Mouse (Mus musculus) lung, embryonic 15.5 days (tissue): Measurements from ENCODE around the gene 2310022A10Rik. TPM values are rescaled to one million over a fixed set of nuclear protein-coding genes. Genes with fewer than 3 reads are reported as not detected.

Experiments used
- ATAC-seq: fragments of 200-750 bp; cut with Nextera tagmentation; 2 replicates; pipeline ENCODE4 v1.8.0; 2017; ENCODE audit warnings: moderate number of reproducible peaks, borderline replicate concordance; ENCODE audit not compliant: low FRiP score, low TSS enrichment; ENCODE audit errors: extremely low read depth
- H3K27ac ChIP-seq: fragments of 300-500 bp; sonication (generic); 2 replicates; pipeline ENCODE4 v1.5.1; 2015; ENCODE audit warnings: moderate library complexity, mild to moderate bottlenecking, inconsistent platforms
- H3K27me3 ChIP-seq: fragments of 300-500 bp; sonication (generic); 2 replicates; pipeline ENCODE4 v1.6.1; 2015; ENCODE audit warnings: inconsistent platforms
- H3K36me3 ChIP-seq: fragments of 300-500 bp; sonication (generic); 2 replicates; pipeline ENCODE4 v1.6.1; 2015; ENCODE audit warnings: inconsistent platforms
- H3K4me1 ChIP-seq: fragments of 300-500 bp; sonication (generic); 2 replicates; pipeline ENCODE4 v1.6.1; 2015; ENCODE audit warnings: inconsistent platforms
- H3K4me2 ChIP-seq: fragments of 300-500 bp; sonication (generic); 2 replicates; pipeline ENCODE4 v1.6.1; 2015; ENCODE audit warnings: inconsistent platforms, mild to moderate bottlenecking, moderate library complexity
- H3K4me3 ChIP-seq: fragments of 300-500 bp; sonication (generic); 2 replicates; pipeline ENCODE4 v1.5.1; 2015; ENCODE audit warnings: mild to moderate bottlenecking, inconsistent platforms
- H3K9ac ChIP-seq: fragments of 300-500 bp; sonication (generic); 2 replicates; pipeline ENCODE4 v1.6.1; 2015; ENCODE audit warnings: inconsistent platforms
- H3K9me3 ChIP-seq: fragments of 300-500 bp; sonication (generic); 2 replicates; pipeline ENCODE4 v1.6.1; 2016; ENCODE audit warnings: inconsistent platforms
- WGBS: fragments of 180-500 bp; shearing (Covaris S2); methylation state at CpG from one replicate; pipeline ENCODE4 v1.1.7; 2015; 5-methylcytosine and 5-hydroxymethylcytosine counted together
- polyA plus RNA-seq: library from polyadenylated mRNA; unstranded; fragments of >200 nt; fragmentation: Nextera tagmentation; extraction: Ambion mirVana; gene quantifications from 2 replicates; pipeline ENCODE4 v1.2.1, GENCODE M21; 2015

Gene 2310022A10Rik
- polyA plus RNA-seq = 24.0 and 24.8 TPM in 2 replicates

- peak; percentile 99 for ATAC-seq
- Histone ChIP-seq H3K36me3 (no peaks in the 10 kb centered on the region), H3K4me2 (peak within 1 kb of the TSS; percentile 77), H3K27ac (no peak within 1 kb of the TSS), H3K9me3 (no peaks in the 10 kb centered on the region), H3K4me3 (peak within 1 kb of the TSS; percentile 68), H3K27me3 (no peaks in the 10 kb centered on the region), H3K4me1 (peaks cover 18% of the 10 kb centered on the region), H3K9ac (peak within 1 kb of the TSS; percentile 71)
- WGBS = under 1% methylated on average over 41 of the region's 41 CpGs
Measured at GRCm38 (mm10) chr7:27552931-27553513, at the start of gene 2310022A10Rik, which contains the start of gene Pld3. Gene 2310022A10Rik (plus strand): TSS chr7:27553233. Gene Pld3 (minus strand): TSS chr7:27553218.

GRCm38 (mm10) chr7:27506765-27507370 lies 46.2 kb upstream of the 2310022A10Rik start:
- H3K4me2 ChIP-seq = peak overlapping the region; percentile 67
- no peak for ATAC-seq
- H3K27me3 ChIP-seq = no peaks in the 10 kb centered on the region
- no peaks in the 10 kb centered on the region for H3K9me3 ChIP-seq
- WGBS = 31% methylated on average over 9 of the region's 9 CpGs
- peak overlapping the region; percentile 100 for H3K27ac ChIP-seq
- peak overlapping the region; percentile 56 for H3K4me3 ChIP-seq
- peak overlapping the region; percentile 60; the same call in 1 of the 2 replicates for H3K9ac ChIP-seq
- no peaks in the 10 kb centered on the region for H3K36me3 ChIP-seq
- peaks cover 17% of the 10 kb centered on the region for H3K4me1 ChIP-seq

- peak overlapping the region; percentile 67 for H3K4me2 ChIP-seq
- no peaks in the 10 kb centered on the region for H3K27me3 ChIP-seq
- H3K4me3 ChIP-seq = peak overlapping the region; percentile 56
- H3K4me1 ChIP-seq = peaks cover 17% of the 10 kb centered on the region
- no peaks in the 10 kb centered on the region for H3K36me3 ChIP-seq
- under 1% methylated on average over 54 of the region's 54 CpGs for WGBS
- H3K9me3 ChIP-seq = no peaks in the 10 kb centered on the region
- H3K9ac ChIP-seq = peak overlapping the region; percentile 60
- peak overlapping the region; percentile 100 for H3K27ac ChIP-seq
- peak; percentile 92 for ATAC-seq
Measured at GRCm38 (mm10) chr7:27507711-27508647, 45.1 kb upstream of the 2310022A10Rik start.

GRCm38 (mm10) chr7:27508648-27509005 lies 44.4 kb upstream of the 2310022A10Rik start:
- no peaks in the 10 kb centered on the region for H3K36me3 ChIP-seq
- peak; percentile 74 for ATAC-seq
- peak overlapping the region; percentile 100 for H3K27ac ChIP-seq
- H3K4me1 ChIP-seq = peaks cover 17% of the 10 kb centered on the region
- WGBS = 14% methylated on average over 6 of the region's 6 CpGs
- H3K4me2 ChIP-seq = peak overlapping the region; percentile 67
- H3K4me3 ChIP-seq = peak overlapping the region; percentile 56
- H3K27me3 ChIP-seq = no peaks in the 10 kb centered on the region
- peak overlapping the region; percentile 27; the same call in 1 of the 2 replicates for H3K9ac ChIP-seq
- H3K9me3 ChIP-seq = no peaks in the 10 kb centered on the region

- Histone ChIP-seq H3K27ac (no peak overlapping the region), H3K4me2 (no peak overlapping the region), H3K27me3 (no peaks in the 10 kb centered on the region), H3K9ac (no peak overlapping the region), H3K4me1 (peaks cover 17% of the 10 kb centered on the region), H3K9me3 (no peaks in the 10 kb centered on the region), H3K36me3 (no peaks in the 10 kb centered on the region), H3K4me3 (no peak overlapping the region)
- no peak for ATAC-seq
- WGBS = 88% methylated on average over 2 of the region's 2 CpGs
Measured at GRCm38 (mm10) chr7:27510809-27511208, 42.2 kb upstream of the 2310022A10Rik start.

- WGBS = 67% methylated on average over 9 of the region's 9 CpGs
- no peak for ATAC-seq
- Histone ChIP-seq H3K27me3 (no peaks in the 10 kb centered on the region), H3K27ac (no peak overlapping the region), H3K4me2 (no peak overlapping the region), H3K4me3 (no peak overlapping the region), H3K4me1 (no peaks in the 10 kb centered on the region), H3K9me3 (no peaks in the 10 kb centered on the region), H3K36me3 (0 out of 2 replicates have a peak, but pooled peaks cover 3% of the 10 kb centered on the region), H3K9ac (no peak overlapping the region)
Measured at GRCm38 (mm10) chr7:27514961-27515360, 38.1 kb upstream of the 2310022A10Rik start.

GRCm38 (mm10) chr7:27518314-27518713 lies 34.7 kb upstream of the 2310022A10Rik start:
- no peaks in the 10 kb centered on the region for H3K4me1 ChIP-seq
- 0 out of 2 replicates have a peak, but pooled peaks cover 3% of the 10 kb centered on the region for H3K36me3 ChIP-seq
- H3K27me3 ChIP-seq = no peaks in the 10 kb centered on the region
- 83% methylated on average over 9 of the region's 9 CpGs for WGBS
- no peak overlapping the region for H3K27ac ChIP-seq
- H3K4me2 ChIP-seq = no peak overlapping the region
- H3K9ac ChIP-seq = no peak overlapping the region
- ATAC-seq = no peak
- H3K4me3 ChIP-seq = no peak overlapping the region
- no peaks in the 10 kb centered on the region for H3K9me3 ChIP-seq

- no peak overlapping the region for H3K27ac ChIP-seq
- no peak overlapping the region for H3K9ac ChIP-seq
- no peaks in the 10 kb centered on the region for H3K9me3 ChIP-seq
- H3K4me1 ChIP-seq = no peaks in the 10 kb centered on the region
- 0 out of 2 replicates have a peak, but pooled peaks cover 3% of the 10 kb centered on the region for H3K36me3 ChIP-seq
- ATAC-seq = no peak
- no peaks in the 10 kb centered on the region for H3K27me3 ChIP-seq
- no peak overlapping the region for H3K4me3 ChIP-seq
- no peak overlapping the region for H3K4me2 ChIP-seq
Measured at GRCm38 (mm10) chr7:27520104-27520503, 32.9 kb upstream of the 2310022A10Rik start.

- no peak overlapping the region for H3K27ac ChIP-seq
- 40% methylated on average over 1 of the region's 1 CpGs for WGBS
- H3K4me2 ChIP-seq = no peak overlapping the region
- no peak overlapping the region for H3K9ac ChIP-seq
- H3K36me3 ChIP-seq = 0 out of 2 replicates have a peak, but pooled peaks cover 3% of the 10 kb centered on the region
- no peaks in the 10 kb centered on the region for H3K4me1 ChIP-seq
- ATAC-seq = no peak
- H3K9me3 ChIP-seq = no peaks in the 10 kb centered on the region
- H3K4me3 ChIP-seq = no peak overlapping the region
- H3K27me3 ChIP-seq = no peaks in the 10 kb centered on the region
Measured at GRCm38 (mm10) chr7:27520599-27520998, 32.4 kb upstream of the 2310022A10Rik start.

GRCm38 (mm10) chr7:27522967-27523366 lies 30.1 kb upstream of the 2310022A10Rik start, which contains the start of gene Hipk4:
Gene Hipk4 (plus strand): TSS chr7:27523267.
- 46% methylated on average over 5 of the region's 5 CpGs for WGBS
- ATAC-seq = no peak
- H3K36me3 ChIP-seq = no peaks in the 10 kb centered on the region
- no peaks in the 10 kb centered on the region for H3K27me3 ChIP-seq
- no peaks in the 10 kb centered on the region for H3K9me3 ChIP-seq
- no peaks in the 10 kb centered on the region for H3K4me1 ChIP-seq
- no peak within 1 kb of the TSS for H3K4me2 ChIP-seq
- no peak within 1 kb of the TSS for H3K4me3 ChIP-seq
- no peak within 1 kb of the TSS for H3K9ac ChIP-seq
- no peak within 1 kb of the TSS for H3K27ac ChIP-seq

- H3K9ac ChIP-seq = no peak overlapping the region
- H3K27ac ChIP-seq = no peak overlapping the region
- no peaks in the 10 kb centered on the region for H3K36me3 ChIP-seq
- no peaks in the 10 kb centered on the region for H3K9me3 ChIP-seq
- no peak overlapping the region for H3K4me2 ChIP-seq
- H3K27me3 ChIP-seq = no peaks in the 10 kb centered on the region
- no peak for ATAC-seq
- no peaks in the 10 kb centered on the region for H3K4me1 ChIP-seq
- no peak overlapping the region for H3K4me3 ChIP-seq
- WGBS = 90% methylated on average over 13 of the region's 13 CpGs
Measured at GRCm38 (mm10) chr7:27523805-27524204, 29.2 kb upstream of the 2310022A10Rik start.
